Mouse (Mus musculus) hindbrain, embryonic 14.5 days (tissue): ENCODE measurements around the gene Prrc2a. TPM values are rescaled to one million over a fixed set of nuclear protein-coding genes. Genes with fewer than 3 reads are reported as not detected.

Experiments used
- ATAC-seq: fragments of 200-750 bp; cut with Nextera tagmentation; 2 replicates; pipeline ENCODE4 v1.8.0; 2017; ENCODE audit warnings: moderate number of reproducible peaks, mild to moderate bottlenecking, moderate TSS enrichment, moderate library complexity; ENCODE audit not compliant: low FRiP score
- DNase-seq: peaks from one replicate; pipeline ENCODE4 v3.0.0-alpha.2; 2015; ENCODE audit warnings: low spot score
- H3K27ac ChIP-seq: fragments of 300-500 bp; sonication (generic); 2 replicates; pipeline ENCODE4 v1.5.1; 2014; ENCODE audit warnings: mild to moderate bottlenecking, moderate library complexity
- H3K27me3 ChIP-seq: fragments of 300-500 bp; sonication (generic); 2 replicates; pipeline ENCODE4 v1.6.1; 2014; ENCODE audit warnings: mild to moderate bottlenecking, low read length, mixed read lengths; ENCODE audit not compliant: control insufficient read depth, insufficient read depth
- H3K36me3 ChIP-seq: fragments of 300-500 bp; sonication (generic); replicated peaks from 2 replicates; pipeline ENCODE4 v1.6.1; 2014; ENCODE audit not compliant: control insufficient read depth, insufficient read depth
- H3K4me1 ChIP-seq: fragments of 300-500 bp; sonication (generic); replicated peaks from 2 replicates; pipeline ENCODE4 v1.6.1; 2014; ENCODE audit warnings: antibody characterized with exemption, low read length, mixed read lengths; ENCODE audit not compliant: control insufficient read depth, insufficient read depth
- H3K4me2 ChIP-seq: fragments of 300-500 bp; sonication (generic); replicated peaks from 2 replicates; pipeline ENCODE4 v1.6.1; 2014; ENCODE audit warnings: mild to moderate bottlenecking, moderate library complexity
- H3K4me3 ChIP-seq: fragments of 300-500 bp; sonication (generic); replicated peaks from 2 replicates; pipeline ENCODE4 v1.5.1; 2014; ENCODE audit warnings: mild to moderate bottlenecking, low read length
- H3K9ac ChIP-seq: fragments of 300-500 bp; sonication (generic); 2 replicates; pipeline ENCODE4 v1.6.1; 2014
- H3K9me3 ChIP-seq: fragments of 300-500 bp; sonication (generic); 2 replicates; pipeline ENCODE4 v1.6.1; 2016; ENCODE audit warnings: low read length; ENCODE audit not compliant: control insufficient read depth
- WGBS: fragments of 180-500 bp; shearing (Covaris S2); extraction: QIAGEN DNeasy Blood & Tissue Kit; methylation state at CpG from one replicate; pipeline ENCODE4 v1.1.7; 2014; 5-methylcytosine and 5-hydroxymethylcytosine counted together
- polyA plus RNA-seq: library from polyadenylated mRNA; unstranded; fragments of >200 nt; fragmentation: Nextera tagmentation; extraction: Ambion mirVana; gene quantifications from 2 replicates; pipeline ENCODE4 v1.2.1, GENCODE M21; 2014

Gene Prrc2a
- polyA plus RNA-seq, 1 experiment from 2014 or later, result 168 TPM

- Histone ChIP-seq H3K27ac (no peak within 1 kb of the TSS), H3K27me3 (peaks cover 27% of the 10 kb centered on the region), H3K9me3 (no peaks in the 10 kb centered on the region), H3K9ac (no peak within 1 kb of the TSS), H3K36me3 (no peaks in the 10 kb centered on the region), H3K4me1 (peaks cover 9% of the 10 kb centered on the region; the same call in 1 of the 2 replicates), H3K4me3 (0 out of 2 replicates have a peak within 1 kb of the TSS, but pooled peaks have one; percentile 33), H3K4me2 (peak within 1 kb of the TSS; percentile 63; the same call in 1 of the 2 replicates)
- no peak for ATAC-seq
- DNase-seq, result no peak
- WGBS, result 71% methylated on average over 27 of the region's 28 CpGs
Observed at GRCm38 (mm10) chr17:35193881-35194843, 29.5 kb upstream of the Prrc2a start, which contains the start of gene Ltb. Gene Ltb, plus strand, starts transcription at chr17:35194439.

- no peaks in the 10 kb centered on the region for H3K36me3 ChIP-seq
- peaks cover 27% of the 10 kb centered on the region for H3K27me3 ChIP-seq
- H3K9ac ChIP-seq, result no peak overlapping the region
- no peak overlapping the region for H3K27ac ChIP-seq
- no peak for ATAC-seq
- H3K4me2 ChIP-seq, result no peak overlapping the region
- H3K4me3 ChIP-seq, result no peak overlapping the region
- DNase-seq, result no peak
- WGBS, result 87% methylated on average over 5 of the region's 5 CpGs
- peaks cover 9% of the 10 kb centered on the region; the same call in 1 of the 2 replicates for H3K4me1 ChIP-seq
- H3K9me3 ChIP-seq, result no peaks in the 10 kb centered on the region
Observed at GRCm38 (mm10) chr17:35192924-35193323, 28.2 kb upstream of the Prrc2a start.

- Histone ChIP-seq H3K4me2 (no peak overlapping the region), H3K4me1 (peaks cover 10% of the 10 kb centered on the region; the same call in 1 of the 2 replicates), H3K4me3 (no peak overlapping the region), H3K9ac (no peak overlapping the region), H3K27ac (no peak overlapping the region), H3K27me3 (peaks cover 22% of the 10 kb centered on the region), H3K36me3 (no peaks in the 10 kb centered on the region), H3K9me3 (no peaks in the 10 kb centered on the region)
- no peak for DNase-seq
- 61% methylated on average over 2 of the region's 2 CpGs for WGBS
- ATAC-seq, result no peak
Observed at GRCm38 (mm10) chr17:35191723-35192122, 27.0 kb upstream of the Prrc2a start.

- Histone ChIP-seq H3K9ac (no peak overlapping the region), H3K9me3 (no peaks in the 10 kb centered on the region), H3K27ac (no peak overlapping the region), H3K4me1 (peaks cover 11% of the 10 kb centered on the region; the same call in 1 of the 2 replicates), H3K4me2 (no peak overlapping the region), H3K4me3 (no peak overlapping the region), H3K36me3 (no peaks in the 10 kb centered on the region), H3K27me3 (peaks cover 6% of the 10 kb centered on the region)
- DNase-seq (no peak), ATAC-seq (no peak)
- WGBS, result 80% methylated on average over 4 of the region's 4 CpGs
Observed at GRCm38 (mm10) chr17:35190096-35190495, 25.4 kb upstream of the Prrc2a start.

GRCm38 (mm10) chr17:35189186-35189585 lies 24.5 kb upstream of the Prrc2a start:
- Histone ChIP-seq H3K36me3 (no peaks in the 10 kb centered on the region), H3K4me2 (no peak overlapping the region), H3K27me3 (no peaks in the 10 kb centered on the region; the same call in 1 of the 2 replicates), H3K9ac (no peak overlapping the region), H3K27ac (no peak overlapping the region), H3K4me1 (peaks cover 11% of the 10 kb centered on the region; the same call in 1 of the 2 replicates), H3K9me3 (no peaks in the 10 kb centered on the region), H3K4me3 (no peak overlapping the region)
- ATAC-seq, result no peak
- DNase-seq, result no peak
- 61% methylated on average over 1 of the region's 1 CpGs for WGBS

- H3K4me3 ChIP-seq, result no peak within 1 kb of the TSS
- H3K36me3 ChIP-seq, result no peaks in the 10 kb centered on the region
- no peak within 1 kb of the TSS for H3K9ac ChIP-seq
- H3K27me3 ChIP-seq, result no peaks in the 10 kb centered on the region
- 76% methylated on average over 7 of the region's 7 CpGs for WGBS
- no peak within 1 kb of the TSS for H3K27ac ChIP-seq
- H3K4me2 ChIP-seq, result no peak within 1 kb of the TSS
- H3K9me3 ChIP-seq, result no peaks in the 10 kb centered on the region
- H3K4me1 ChIP-seq, result peaks cover 11% of the 10 kb centered on the region; the same call in 1 of the 2 replicates
- ATAC-seq, result no peak
- DNase-seq, result no peak
Observed at GRCm38 (mm10) chr17:35187959-35188610, 23.4 kb upstream of the Prrc2a start, which contains the start of gene Lst1. Gene Lst1, minus strand, starts transcription at chr17:35188439.

GRCm38 (mm10) chr17:35187345-35187744 lies 22.6 kb upstream of the Prrc2a start:
- Histone ChIP-seq H3K4me3 (no peak overlapping the region), H3K9me3 (no peaks in the 10 kb centered on the region), H3K36me3 (no peaks in the 10 kb centered on the region), H3K4me1 (peaks cover 11% of the 10 kb centered on the region; the same call in 1 of the 2 replicates), H3K27me3 (no peaks in the 10 kb centered on the region), H3K9ac (no peak overlapping the region), H3K4me2 (no peak overlapping the region), H3K27ac (no peak overlapping the region)
- ATAC-seq (no peak), DNase-seq (no peak)
- 77% methylated on average over 4 of the region's 4 CpGs for WGBS

- WGBS, result 0% methylated on average over 4 of the region's 4 CpGs
- Histone ChIP-seq H3K36me3 (no peaks in the 10 kb centered on the region), H3K4me3 (no peak overlapping the region), H3K9ac (no peak overlapping the region), H3K4me2 (peak overlapping the region; percentile 53), H3K27ac (0 out of 2 replicates have a peak overlapping the region, but pooled peaks have one; percentile 3), H3K9me3 (no peaks in the 10 kb centered on the region), H3K27me3 (no peaks in the 10 kb centered on the region), H3K4me1 (peaks cover 11% of the 10 kb centered on the region; the same call in 1 of the 2 replicates)
- ATAC-seq (no peak), DNase-seq (no peak)
Observed at GRCm38 (mm10) chr17:35186681-35187080, 22.0 kb upstream of the Prrc2a start.
